Mouse (Mus musculus): ENCODE results near the gene Krtcap2. TPM values are rescaled to one million over a fixed set of nuclear protein-coding genes. Genes with fewer than 3 reads are reported as not detected.
A peak's percentile ranks its signal among the peaks of the same experiment; 100 is the strongest.

Gene Krtcap2
- total RNA-seq, 2 experiments from 2014 or later: 66.0 to 67.7 TPM

DNA sequence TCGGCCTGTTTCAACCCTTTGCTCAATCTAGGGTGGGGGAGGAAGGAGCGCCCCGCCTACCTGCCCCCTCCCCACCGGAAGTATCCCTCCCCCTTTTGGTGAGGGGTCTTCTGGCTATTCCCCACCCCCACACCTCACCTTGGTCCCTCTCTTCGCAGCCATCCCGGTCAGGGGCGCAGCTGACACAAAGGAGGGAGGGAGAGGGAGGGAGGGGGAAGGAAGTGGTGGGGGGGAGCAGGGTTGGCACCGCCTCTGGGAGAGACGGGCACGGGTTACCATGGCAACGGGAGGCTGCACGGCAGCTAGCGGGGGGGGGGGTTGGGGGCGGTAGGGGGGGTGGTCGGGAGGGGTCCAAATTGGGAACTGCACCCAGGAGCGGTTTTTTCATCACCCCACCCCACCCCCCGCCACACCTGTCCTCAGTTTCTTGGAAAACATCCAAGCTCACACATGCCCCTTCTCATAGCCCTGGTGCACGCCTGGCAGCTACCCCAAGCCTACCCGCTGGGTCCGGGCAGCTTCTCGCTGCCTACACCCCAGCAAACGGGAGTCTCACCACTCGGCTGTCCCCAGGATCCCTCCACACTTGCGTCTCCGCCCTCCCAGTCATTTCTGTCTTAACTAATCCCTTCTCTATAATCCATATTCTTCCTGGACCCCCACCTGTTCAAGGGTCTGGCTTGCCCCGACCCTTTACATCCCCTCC, 631 bp upstream of the Krtcap2 start:
- peak; percentile 66 to 73 for DNase-seq (ENCODE audit: low spot score in 2 of 2)

DNA sequence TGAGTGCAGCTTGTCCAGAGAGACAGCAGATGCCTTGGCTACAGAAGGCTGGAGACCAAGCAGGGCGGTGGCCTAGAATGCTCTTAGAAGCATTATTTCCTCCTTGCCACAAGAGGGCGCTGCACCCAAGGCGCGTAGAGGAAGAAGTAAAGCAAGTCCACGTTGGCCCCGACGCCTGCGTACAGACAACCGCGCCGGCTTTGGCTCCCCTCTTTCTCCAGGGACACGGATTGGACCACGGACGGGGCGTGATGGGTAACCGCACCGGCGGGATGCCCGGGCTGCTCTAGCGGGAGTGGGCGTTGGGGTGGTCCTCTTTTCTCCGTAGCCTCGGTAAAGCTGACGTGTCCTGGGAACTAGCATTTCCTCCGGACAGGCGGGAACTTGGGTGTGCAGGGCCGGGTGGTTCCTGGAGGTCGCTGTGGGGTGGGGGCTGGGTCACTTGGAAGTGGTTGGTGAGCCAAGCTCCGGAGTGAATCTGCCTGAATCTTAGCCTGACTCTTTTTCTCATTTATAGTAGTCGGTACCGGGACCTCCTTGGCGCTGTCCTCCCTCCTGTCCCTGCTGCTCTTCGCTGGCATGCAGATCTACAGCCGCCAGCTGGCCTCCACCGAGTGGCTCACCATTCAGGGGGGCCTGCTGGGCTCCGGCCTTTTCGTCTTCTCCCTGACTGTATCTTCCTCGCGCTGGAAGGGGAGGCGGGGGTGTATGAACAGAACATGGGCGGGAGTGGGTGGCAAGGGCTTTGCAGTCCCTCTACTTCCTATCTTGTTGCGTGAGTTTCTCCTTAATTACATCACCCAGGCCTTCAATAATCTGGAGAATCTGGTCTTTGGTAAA, 715 bp downstream of the Krtcap2 start, which contains the start of gene Trim46:
Gene Trim46, minus strand, starts transcription at position 49 of the 840 bp plus-strand sequence.
- peak; percentile 89 to 92 for DNase-seq (ENCODE audit: low spot score in 2 of 2)

DNA sequence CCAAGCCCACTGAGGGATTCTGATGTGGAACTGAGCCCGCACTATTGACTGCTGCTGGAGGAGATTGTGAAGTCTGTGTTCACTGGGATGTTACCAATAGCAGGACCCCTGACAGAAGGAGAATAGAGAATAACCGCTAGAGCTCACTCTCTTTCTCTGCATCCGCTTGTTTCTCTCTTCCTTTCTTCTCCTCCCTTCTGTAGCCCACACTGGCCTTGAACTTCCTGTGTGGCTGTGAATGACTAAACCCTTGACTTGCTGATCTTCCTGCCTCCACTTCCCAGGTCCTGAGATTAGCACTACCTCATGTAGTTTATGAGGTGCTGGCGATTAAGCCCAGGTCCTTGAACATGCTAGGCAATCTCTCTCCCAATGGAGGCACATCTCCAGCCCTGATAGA, 1.7 kb downstream of the Krtcap2 start:
- DNase-seq (ENCODE audit: low spot score in 2 of 2): no peak

DNA sequence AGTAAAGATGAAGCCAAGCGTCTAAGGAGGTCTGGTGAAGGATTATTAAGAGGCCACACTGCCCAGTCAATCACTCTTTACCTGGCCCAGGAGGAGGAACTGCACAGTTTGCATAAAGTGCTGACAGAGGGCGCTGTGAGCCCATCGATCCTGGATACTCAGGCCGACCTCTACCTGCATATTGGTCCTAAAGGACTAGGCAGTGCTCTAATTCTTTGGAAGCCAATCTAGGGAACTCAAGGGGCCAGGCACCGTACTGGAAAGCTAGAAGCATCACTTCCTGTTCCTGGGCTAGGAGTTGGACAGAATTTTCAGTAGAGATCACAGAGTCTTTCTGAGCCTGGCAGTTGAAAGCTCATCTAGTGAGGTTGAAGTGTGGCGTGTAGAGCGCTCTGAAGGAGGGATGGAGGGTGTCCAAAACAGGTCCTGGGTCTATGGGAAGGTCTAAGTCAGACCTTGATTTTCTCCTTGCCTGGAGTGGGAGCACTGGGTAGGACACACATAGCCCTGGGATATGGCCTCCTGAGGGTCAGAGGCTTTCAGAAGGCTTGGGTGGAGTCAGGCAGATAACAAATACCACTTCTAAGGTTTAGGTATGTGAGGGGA, 4.8 kb downstream of the Krtcap2 start:
- DNase-seq (ENCODE audit: low spot score in 2 of 2): no peak

DNA sequence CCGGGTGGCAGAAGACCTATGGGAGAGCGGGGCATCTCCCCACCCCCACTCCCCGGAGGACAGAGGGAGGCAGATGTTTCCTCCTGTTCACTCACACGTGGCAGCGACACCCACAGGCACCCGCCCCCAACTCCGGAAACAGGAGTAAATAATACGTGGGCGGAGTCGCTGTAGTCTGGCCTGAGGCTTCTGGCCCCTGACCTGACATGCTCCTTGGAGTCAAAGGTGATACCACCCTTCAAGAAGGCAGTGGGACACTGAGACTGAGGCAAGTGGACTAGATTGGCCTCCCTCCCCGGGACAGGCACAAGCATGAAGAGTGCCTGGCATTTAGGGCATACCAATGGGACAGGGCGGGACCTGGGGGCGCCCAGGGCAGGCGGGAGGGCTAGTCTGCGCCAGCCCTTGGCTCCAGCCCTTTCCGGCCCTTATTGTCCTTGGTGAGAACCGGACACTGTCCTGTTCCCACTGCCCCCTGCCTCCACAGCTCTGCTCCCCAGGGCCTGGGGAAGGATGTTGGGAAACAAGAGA, 5.7 kb downstream of the Krtcap2 start:
- no peak for DNase-seq (ENCODE audit: low spot score in 2 of 2)

DNA sequence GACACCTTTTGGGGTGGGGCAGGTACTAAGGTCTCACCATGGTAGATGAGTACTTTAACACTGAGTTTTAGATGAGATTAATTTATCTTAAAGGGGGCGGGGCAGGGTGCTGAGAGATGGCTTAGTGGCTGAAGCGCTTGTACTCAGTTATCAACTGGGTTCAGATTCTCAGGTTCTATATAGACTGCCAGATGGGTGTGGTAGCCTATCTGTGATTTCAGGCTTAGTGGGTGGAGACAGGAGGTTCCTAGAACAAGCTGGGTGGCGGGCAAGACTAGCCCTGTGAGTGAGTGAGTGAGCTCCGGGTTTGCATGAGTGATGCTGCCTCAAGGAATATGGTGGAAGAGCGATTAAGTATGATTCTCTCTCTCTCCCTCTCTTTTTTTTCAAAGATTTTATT, 9.2 kb downstream of the Krtcap2 start:
- DNase-seq (ENCODE audit: low spot score in 2 of 2): no peak

DNA sequence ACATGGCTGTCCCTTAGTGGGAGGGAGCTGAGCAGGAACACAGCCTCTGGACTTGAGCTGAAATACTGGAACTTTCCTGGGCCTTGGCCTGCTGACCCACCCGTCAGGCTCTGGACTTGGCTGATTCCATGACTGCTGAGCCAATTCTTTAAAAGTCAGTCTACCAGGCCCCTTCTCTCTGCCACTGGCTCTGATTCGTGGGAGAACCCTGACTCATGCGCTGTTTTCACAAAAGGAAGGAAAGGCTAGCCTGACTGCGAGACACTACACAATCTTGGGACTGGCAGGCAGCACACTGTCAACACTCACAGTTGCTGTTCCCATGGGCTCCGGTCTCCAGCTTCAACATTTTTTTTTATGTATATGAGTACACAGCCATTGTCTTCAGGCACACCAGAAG, 10.4 kb downstream of the Krtcap2 start:
- no peak for DNase-seq (ENCODE audit: low spot score in 2 of 2)

DNA sequence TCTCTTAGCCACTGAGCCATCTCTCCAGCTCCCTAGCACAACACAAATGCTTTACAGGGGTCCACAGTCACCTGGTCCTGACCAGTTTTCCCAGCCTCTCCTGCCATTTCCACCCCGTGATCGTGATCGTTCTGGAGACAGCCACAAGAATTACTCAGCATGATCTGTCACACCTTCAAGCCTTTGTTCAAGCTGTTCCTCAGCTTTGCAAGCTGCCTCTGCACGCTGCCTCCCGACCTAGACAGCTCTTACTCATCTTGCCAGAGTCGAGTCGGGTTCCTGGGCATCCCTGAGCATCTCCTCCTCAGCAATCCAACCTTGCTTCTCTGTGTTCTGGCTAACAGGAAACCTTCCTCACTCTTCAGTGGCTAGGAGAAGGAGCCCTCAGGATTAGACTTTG, 13.3 kb downstream of the Krtcap2 start, which contains the start of gene Dpm3:
Gene Dpm3, plus strand, starts transcription at position 283 of the 400 bp plus-strand sequence.
- no peak for DNase-seq (ENCODE audit: low spot score in 2 of 2)

DNA sequence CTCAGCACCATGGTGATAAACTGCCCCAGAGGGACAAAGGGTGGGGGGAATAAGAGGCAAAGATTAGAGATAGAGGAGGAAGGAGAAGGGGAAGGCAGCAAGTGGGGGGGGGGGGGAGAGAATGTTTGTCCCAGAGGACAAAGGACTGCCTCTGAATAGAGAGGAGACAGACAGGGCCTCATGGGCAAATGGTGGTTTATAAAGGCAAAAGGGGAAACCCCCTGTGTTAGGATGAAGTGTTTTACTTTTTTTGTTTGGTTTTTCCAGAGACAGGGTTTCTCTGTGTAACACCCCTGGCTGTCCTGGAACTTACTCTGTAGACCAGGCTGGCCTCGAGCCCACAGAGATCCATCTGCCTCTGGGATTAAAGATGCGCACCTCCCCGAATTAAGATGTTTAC, 14.4 kb downstream of the Krtcap2 start:
- DNase-seq (ENCODE audit: low spot score in 2 of 2): no peak

DNA sequence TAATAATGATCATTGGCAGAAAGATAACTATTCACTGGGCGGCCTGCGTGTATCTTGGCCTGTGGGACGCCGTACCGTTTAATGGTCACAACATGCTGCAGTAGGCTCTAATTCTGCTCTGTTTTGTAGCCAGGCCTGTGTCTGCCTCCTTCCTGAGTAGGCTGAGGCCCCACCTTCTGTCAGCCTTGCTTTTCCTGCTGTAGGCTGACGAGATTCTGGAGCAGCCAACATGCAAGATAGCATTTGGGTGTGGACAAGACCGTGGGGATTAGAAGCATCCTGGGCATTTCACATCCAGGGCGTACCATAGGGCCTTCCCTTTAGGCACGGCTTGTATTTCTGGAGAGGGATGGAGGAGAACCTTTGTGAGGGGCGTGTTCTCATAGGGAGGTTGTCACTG, 16.7 kb downstream of the Krtcap2 start:
- DNase-seq (ENCODE audit: low spot score in 2 of 2): no peak

DNA sequence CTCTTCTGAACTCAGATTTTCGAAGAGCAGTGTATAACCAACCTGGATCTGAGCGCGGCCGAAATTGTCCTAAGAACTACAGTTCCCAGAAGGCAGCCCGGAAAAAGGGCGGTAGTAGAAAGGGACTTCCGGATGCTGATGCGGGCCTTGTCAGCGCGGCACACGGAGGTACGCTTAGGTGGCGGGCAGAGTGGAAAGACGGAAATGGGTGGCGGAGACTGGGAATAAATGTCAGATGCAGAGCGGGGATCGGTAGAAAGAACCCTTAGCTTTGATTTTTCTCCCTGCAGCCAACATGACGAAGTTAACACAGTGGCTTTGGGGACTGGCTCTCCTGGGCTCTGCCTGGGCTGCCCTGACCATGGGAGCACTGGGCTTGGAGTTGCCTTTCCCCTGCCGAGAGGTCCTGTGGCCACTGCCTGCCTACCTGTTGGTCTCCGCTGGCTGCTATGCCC, 20.7 kb downstream of the Krtcap2 start:
- DNase-seq (ENCODE audit: low spot score in 2 of 2): peak; percentile 71 to 84

DNA sequence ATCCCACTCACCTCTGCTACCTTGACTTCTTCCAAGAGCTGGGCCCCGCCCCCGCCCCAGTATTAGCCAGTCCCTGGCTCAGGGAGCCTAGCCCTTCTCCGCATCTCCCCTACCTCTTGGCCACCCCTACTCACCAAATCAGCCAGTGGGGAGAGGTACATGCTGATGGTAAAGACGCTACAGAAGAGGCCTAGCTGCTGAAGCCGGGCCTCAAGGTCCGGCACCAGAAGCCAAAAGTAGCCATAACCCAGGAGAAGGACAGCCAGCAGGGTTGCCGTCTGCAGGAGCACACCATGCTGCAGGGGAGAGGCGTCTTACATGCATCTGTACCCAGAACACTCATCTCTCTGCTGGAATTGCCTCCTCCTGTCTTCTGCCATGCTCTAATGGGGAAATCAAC, 23.1 kb downstream of the Krtcap2 start:
- DNase-seq (ENCODE audit: low spot score in 2 of 2): no peak

DNA sequence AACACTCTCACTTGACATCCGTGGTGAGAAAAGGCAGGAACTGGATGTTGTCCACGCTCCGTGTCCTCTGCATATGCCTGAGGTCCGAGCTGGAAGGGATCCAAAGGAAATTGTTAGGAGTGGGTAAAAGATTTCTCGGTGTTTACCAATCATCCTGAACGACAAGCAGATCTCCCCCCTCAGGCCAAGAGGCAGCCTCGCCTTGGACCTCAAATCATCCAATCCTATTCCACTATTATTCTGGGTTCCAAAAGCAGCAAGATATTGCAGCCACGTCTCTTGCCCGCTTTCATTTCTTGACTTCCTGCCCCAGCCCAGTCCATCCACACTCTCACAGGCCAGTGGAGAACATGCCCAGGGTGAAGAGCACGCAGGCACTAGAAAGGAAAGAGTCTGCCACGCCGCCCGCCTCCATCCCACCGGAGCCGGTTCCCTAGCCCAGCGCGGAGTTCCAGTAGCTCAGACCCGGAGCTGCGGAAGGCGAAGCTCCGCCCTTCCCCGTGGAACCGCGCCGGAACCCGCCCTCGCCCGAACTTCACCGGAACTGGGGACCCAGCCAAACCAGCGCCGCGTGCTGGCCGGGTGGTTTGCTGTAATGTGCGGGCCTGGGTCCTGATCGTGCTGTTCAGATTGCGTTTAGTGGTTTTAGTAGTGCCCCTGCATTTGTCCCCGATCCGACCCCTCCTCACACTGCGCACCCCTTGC, 24.4 kb downstream of the Krtcap2 start, which contains the start of gene Slc50a1:
Gene Slc50a1, minus strand, starts transcription at position 520 of the 705 bp plus-strand sequence.
- peak; percentile 87 to 90 for DNase-seq (ENCODE audit: low spot score in 2 of 2)

DNA sequence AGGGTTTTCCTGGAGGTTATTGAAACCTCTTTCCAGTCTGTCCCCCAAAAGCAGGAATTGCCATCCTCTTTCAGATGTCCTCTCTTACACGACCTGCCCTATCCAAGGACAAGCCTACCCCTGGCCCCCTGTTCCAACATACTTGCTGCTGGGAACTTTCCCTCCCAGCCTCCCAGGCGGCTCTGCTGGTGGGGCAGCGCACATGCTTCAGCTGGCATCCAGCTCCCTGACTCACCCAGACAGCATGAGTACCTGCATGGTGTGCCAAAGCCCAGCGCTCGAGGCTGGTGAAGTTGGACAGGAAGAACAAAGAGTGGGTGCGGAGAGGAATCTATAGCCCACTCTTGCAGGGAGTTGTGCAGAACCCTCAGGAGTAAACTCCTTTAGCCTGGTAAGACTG, 25.1 kb downstream of the Krtcap2 start:
- peak; percentile 75 to 77 for DNase-seq (ENCODE audit: low spot score in 2 of 2)

DNA sequence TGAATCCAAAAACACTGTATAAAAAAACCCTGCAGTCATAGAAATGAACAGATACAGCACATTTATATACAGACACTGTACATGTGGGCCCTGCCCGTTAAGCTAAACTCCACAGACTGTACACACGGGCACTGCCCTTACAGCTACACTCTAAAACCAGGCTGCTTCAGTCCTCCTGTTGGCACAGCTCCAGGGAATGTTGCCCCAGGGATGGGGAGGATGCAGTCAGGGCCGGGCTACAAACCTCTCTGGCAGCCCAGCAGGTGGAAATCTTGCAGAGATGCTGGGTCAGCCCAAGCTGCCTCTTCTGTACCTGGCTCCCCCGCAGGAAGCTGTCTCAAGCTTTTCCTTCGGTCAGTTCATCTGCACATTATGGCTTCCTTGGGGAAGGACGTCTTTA, 26.0 kb downstream of the Krtcap2 start:
- DNase-seq (ENCODE audit: low spot score in 2 of 2): no peak

DNA sequence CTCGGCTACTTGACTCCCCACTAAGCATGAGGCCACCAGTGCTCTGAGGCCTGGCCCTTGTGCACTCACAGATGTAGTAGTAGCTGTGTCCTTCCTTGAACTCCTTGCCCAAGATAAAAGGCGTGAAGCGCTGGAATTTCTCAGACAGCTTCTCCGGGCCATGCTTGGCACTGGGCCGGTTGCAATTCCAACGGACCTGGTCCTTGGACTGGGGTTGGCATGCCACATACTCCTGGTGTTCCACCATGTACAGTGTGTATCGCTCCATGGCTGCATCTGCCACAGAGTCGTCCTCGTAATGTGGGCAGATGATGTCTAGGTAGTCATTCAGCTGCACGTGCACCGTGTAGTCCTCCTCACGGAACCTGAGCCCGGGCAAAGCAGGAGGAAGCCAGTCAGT, 30.3 kb downstream of the Krtcap2 start:
- DNase-seq (ENCODE audit: low spot score in 2 of 2): no peak

DNA sequence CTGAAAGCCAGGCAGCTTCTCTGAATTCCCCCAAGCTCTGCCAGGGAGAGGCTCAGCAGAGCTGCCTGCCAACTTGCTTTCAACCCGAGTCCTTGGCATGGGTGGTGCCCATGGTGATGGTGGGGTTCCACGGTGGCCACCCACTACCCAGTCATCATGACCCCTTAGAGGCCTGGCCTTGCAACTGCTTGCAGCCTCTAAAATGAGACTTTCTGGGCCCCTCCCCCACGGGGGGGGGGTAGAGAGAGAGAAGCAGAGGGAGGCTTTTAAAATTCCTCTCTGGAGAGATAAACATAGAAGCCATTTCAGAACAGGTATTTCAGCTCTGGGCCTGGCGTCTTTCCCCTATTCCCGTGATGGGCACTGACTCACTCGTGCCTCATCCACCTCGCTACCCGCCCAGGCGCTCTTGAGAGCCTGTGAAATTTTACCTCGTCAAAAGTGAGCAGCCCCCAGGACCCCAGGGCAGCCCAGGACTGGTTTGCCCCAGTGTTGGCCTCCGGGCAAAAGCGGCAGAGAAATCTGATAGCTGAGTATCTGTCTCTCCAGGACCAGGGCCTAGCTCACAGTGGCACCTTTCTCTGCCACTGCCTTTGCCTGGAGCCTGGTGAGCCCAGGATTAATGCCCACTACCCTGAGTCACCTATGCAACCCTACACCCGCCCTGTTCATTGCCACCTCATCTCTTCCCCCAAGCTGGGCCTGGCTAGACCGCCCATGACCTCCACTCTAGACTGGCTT, 31.7 kb downstream of the Krtcap2 start:
- DNase-seq (ENCODE audit: low spot score in 2 of 2): peak in 1 of 2 experiments; percentile 42

DNA sequence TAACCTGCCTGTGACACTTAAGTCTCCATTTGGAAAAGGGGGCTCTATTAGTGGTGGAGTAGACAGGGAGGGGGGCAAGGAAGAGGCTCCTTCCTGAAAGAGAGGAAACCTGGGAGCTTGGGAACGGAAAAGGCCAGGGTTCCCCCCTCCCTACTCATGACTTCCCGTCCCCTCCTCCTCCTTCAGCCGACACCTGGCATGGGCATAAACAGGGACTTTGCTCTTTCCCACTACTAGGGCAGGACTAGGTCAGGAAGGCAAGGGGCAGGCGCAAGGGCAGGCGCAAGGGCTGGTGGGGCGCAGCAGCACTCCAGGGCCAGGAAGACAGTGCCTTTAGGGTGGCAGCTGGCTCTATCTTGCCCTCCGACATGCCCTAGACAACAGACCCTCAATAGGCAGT, 32.3 kb downstream of the Krtcap2 start:
- no peak for DNase-seq (ENCODE audit: low spot score in 2 of 2)

DNA sequence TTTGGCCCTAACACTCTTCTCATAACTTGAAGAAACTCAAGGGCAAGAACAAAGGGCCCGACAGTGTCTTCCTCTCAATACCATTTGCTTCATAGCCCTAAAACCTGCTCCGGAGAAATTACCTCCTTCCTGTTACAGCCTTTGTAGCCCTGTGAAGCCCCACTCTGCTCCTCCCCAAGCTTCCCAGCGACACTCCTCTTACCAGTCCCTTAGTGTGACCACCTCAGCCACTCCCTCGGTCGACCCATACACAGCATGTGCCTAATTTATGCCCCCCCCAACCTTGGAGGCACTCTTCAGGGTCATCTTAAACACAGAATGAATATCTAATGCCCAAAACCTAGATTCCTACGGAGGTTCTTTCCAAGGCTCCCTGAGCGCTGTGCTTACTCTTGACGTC, 32.9 kb downstream of the Krtcap2 start:
- DNase-seq (ENCODE audit: low spot score in 2 of 2): no peak

Measured in left cerebral cortex, adult 18-20 months (tissue).